Mouse (Mus musculus): ENCODE results near the gene Prps2.
A peak's percentile ranks its signal among the peaks of the same experiment; 100 is the strongest.
"Not testable (repeated sequence)": the region's sequence is repeated elsewhere in the genome, so short reads cannot be mapped to it uniquely, and the experiment has no call there.

The Prps2 gene

DNA sequence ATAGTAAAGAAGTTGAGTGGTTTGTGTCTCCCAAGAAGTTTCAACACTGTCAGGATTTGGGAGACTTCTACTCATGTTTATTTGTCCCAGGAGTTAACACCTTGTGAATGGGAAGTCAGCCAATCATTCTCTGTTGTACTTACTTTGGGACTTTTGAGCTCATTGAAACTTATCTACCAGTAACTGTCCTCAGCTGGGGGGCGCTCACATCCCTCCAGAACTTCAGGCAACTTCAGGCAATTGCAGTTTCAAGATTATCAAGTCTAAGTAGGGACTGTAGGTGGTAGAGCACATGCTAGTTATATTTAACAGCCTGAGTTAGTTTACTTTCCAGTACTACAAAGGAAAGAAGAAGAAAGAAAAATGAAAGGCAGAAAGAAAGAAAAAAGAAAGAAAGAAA lies 58.8 kb downstream of the Prps2 start:
- DNase-seq (ENCODE audit: low spot score in 2 of 2), result peak in 1 of 2 experiments; percentile 34

DNA sequence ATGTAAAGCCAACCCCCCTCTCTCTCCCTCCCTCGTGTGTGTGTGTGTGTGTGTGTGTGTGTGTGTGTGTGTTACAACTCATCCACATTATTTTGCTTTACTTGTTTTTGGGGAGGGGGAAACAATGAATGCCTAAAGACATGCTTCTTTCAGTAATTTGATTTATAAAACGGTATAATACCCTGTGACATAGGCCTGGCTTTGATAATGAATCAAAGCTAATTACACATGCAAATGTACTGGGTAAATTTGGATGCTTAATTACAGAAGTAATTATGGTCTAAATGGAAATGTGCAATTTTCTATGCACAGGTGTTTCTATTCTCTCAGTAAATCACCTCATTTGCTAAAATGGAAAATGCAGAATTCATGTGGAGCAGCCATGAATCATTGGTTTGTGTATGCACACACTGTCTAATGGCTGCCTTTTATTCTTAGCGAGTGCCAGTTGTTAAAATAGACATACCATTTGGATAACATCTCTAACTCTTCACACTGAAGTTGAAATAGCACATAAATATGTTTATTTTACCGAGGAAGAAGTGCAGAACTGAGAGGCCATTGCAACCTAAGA lies 61.2 kb downstream of the Prps2 start:
- DNase-seq (ENCODE audit: low spot score in 2 of 2), result no peak

DNA sequence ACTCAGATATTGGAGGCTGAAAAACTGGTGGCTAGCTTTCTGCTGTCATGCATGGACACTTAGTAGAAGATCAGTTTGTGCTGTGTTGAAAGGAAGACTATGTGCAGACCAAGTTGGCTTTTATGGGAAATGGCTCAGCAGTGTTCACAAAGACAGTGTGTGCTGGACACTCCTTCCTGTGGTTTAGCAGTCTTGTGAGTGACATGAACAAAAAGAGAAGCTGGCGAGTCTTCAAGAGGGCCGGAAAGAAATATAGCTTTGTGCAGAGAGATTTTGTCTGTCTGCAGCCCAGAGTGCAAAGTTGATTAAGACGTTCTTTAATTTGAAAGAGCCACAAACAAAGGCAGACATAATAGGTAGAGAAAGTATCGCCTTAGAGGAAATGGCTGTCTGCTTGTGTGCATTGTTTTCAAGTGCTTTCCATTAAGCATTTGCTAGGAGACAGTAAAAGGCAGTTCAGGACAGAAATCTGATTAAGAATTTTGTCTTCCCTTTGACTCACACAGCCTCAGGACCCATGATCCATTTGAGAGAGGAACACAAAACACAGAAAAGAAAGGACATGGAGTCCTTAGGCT lies 63.6 kb downstream of the Prps2 start:
- DNase-seq (ENCODE audit: low spot score in 2 of 2), result no peak

DNA sequence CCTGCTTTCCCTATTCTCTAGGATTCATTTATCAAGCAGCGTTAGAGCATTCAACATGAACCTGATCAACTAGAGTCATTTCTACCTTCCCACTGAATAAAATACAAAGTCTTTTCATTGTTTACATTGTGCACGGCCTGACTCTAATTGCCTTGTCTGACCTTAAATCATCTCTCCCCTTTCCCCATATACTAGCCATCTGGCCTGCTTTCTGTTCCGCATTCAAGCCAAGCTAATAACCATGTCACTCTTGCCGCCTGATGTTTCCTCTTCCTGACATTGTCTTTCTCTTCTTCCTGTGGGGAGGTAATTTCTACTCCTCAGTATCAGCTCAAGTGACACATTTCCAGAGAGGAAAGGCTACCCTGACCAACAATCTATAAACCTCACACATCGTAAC lies 66.8 kb downstream of the Prps2 start:
- no peak for DNase-seq (ENCODE audit: low spot score in 2 of 2)

DNA sequence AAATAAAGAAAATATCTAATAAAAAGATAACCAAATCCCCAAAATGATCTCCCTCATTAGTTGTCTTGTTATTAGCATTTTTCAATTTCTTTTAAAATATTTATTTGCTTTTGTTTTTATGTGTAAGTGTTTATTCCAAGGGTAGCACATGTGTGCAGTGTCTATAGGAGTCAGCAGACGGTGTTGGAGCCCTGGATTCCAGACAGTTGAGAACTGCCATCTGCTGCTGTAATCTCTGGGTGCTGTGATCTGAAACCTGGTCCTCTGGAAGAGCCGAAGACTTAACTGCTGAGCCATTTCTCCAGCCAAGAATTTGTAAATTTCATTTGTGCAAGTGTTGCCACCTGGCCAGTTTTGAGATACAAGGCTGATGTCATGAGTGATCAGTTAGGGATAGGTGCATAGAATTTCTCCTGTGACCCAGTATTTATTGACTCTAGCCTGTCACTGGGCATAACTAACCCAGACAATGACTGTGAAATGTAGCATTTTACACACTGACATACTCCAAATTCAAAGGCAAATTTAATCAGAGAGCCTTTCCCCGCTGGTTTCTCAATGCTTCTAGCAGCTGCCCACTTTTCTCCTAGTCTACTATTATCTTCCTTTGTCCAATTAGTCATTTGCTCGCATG lies 67.3 kb downstream of the Prps2 start:
- DNase-seq (ENCODE audit: low spot score in 2 of 2), result no peak

DNA sequence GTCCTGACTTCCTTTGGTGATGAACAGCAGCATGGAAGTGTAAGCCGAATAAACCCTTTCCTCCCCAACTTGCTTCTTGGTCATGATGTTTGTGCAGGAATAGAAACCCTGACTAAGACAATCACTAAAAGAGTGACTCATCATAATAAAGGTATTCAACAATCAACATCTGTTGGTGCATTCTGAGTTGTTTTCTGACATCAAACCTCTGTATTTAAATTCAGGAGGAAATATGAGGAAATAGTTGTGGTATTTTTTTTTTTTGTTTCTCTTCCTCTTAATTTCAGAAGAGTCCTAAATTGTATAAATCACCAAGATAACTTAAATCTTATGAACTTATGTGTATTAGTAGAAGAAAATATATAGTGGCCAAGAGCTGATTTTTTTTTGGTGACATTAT lies 80.5 kb downstream of the Prps2 start:
- not testable (repeated sequence) for DNase-seq (ENCODE audit: low spot score in 2 of 2)
